Mouse (Mus musculus) layer of hippocampus, adult 9-10 months (tissue): ENCODE measurements at regions not wholly inside any gene's neighbourhood (a gene's known extent, or its start where the extent isn't known, plus 50 kb on each side); places are given as distances from the start of the nearest gene placed in this dataset.

Source experiments
- DNase-seq: peaks from one replicate; pipeline ENCODE4 v3.0.0; 2022; ENCODE audit warnings: low spot score

DNA sequence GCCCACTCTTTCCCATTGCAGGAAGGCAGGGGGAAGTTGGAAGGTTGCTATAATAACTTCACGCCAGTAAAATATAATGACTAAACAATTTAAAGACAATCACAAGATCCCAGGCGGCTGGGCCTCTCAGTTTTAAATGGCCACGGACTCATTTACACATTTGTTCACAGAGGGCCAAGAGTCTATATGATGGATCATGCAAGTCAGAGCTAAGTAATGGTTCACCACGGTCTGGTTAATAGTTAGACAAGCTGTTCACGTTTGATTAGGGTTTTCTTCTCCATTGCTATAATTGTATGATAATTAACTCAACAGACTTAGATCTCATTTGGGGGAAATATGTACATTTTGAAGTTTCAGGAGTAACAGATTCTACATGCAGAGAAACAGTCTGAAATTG, 170.0 kb downstream of the Ppargc1a start:
- no peak for DNase-seq

GRCm38 (mm10) chr5:51391319-51391718, 176.2 kb downstream of the Ppargc1a start:
- DNase-seq: no peak

DNA sequence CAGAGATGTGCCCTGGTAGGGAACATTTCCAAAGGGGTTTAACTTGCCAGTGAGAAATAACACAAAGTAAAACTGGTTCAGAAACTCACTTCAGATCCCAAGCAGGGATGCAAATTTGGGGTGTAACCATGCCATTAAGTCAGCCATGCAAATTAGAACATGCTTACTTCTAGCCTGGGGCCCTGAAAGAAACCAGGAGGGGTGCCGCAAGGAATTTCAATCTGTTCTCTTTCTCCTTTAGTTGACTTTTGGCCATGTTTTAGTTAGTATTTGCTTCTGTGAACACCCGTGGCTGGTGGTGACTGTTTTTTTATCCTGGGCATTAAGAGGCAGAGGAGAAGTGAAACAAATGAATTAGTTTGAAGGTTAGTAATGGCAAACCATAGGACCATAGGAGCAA, 179.8 kb downstream of the Ppargc1a start:
- DNase-seq: no peak

- no peak for DNase-seq
These were observed 181.1 kb downstream of the Ppargc1a start for GRCm38 (mm10) chr5:51386409-51386808.

DNA sequence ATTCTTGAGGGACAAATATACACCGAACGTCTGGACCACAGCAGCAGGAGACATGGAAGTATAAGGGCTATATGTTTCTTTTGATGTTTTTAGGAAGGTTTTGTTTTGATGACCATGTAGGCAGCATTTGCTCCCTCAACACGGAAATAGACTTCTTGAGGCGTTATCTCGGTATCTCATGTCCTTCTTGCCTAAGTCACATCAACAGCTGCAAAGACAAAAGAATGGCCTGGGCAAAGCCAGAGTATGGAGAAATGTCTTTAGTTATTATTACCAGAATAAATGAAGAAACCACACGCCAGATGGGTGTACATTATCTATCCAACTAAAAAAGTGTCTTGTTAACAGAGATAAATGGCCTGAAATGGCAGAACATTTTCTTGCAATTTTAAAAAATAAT, 183.2 kb downstream of the Ppargc1a start:
- DNase-seq: no peak

DNA sequence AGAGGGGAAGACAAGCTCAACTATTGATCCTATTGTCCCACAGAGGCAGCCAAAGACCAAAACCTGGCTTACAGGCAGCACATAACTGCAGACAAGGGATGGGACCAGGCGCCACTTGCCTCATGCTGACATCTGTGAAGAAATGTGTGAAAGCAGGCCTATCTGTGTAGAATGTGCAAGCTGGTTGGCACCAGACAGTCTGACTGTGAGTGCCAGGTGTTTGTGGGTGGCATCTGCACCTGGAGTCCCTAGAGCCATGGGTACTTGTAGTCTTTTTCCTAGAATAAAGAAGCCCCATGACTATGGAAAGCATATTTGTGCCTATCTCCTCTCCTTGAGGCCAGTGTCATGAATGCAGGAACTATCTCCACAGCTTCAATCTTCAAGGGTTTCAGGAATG, 208.4 kb downstream of the Ppargc1a start:
- DNase-seq: peak; percentile 3

DNA sequence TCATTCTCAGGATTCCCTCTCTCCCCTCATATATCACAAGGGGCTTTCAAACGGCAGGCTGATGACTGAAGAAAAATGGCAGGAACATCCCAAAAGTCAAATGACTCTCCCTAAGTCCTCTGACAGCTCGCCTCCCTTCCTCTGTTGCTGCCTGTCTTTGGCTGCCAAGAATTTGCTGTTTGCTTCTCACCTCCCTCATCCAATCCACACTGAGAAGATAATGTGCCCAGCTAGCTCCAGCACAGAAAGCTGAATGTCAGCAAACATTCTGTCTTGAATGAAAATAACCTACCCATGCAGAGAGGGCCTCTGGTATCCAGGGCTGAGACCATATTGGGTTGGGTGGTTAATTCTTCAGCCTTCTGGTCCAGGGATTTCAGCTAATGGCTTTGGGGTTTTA, 219.3 kb downstream of the Ppargc1a start:
- DNase-seq: no peak

DNA sequence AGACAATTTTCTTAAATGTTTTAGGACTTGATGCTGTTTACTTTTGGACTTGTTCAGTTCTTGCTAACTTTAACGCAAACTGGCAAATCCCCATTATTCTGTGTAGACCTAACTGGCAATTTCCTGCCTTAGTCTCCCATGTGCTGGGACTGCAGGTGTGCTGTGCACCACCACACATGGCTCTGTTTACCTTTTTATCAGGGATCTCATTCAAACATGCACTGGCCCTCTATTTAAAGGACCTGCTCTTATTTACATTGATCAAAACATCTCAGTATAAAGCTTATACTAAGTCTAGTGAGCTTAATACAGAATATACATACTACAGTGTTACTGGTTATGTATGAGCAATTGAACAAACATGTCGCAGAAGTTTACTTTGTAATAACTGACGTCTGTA, 238.4 kb downstream of the Ppargc1a start:
- no peak for DNase-seq

- DNase-seq: no peak
These were observed 278.3 kb downstream of the Ppargc1a start for GRCm38 (mm10) chr5:51289191-51289590.

- no peak for DNase-seq
These were observed 279.3 kb downstream of the Ppargc1a start for GRCm38 (mm10) chr5:51288234-51288633.

- DNase-seq: no peak
These were observed 326.4 kb downstream of the Ppargc1a start for GRCm38 (mm10) chr5:51241156-51241555.

- no peak for DNase-seq
These were observed 333.5 kb downstream of the Ppargc1a start for GRCm38 (mm10) chr5:51234004-51234355.

- no peak for DNase-seq
These were observed 334.1 kb downstream of the Ppargc1a start for GRCm38 (mm10) chr5:51233271-51234003.

- DNase-seq: no peak
These were observed 337.7 kb downstream of the Ppargc1a start for GRCm38 (mm10) chr5:51229806-51230205.

DNA sequence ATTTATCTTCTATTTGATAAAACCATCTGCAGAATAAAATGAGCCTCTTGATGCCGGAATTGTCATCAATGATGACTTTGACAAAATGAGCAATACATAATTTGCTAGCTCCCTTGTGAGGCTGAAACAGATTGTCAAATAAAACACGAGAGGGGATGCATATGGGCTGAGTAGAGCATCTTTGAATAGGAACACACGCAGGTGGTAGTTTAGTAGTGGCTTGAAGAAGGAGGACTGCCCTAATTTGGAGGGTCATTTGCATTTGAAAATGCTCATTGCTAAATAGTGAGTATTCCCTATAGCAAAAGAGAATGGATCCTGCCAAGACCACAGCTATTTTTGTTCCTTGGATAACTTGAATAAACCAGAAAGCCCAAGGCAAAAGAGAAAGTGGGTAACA, 339.5 kb downstream of the Ppargc1a start:
- DNase-seq: no peak

GRCm38 (mm10) chr5:51203266-51203665, 364.3 kb downstream of the Ppargc1a start:
- DNase-seq: no peak

GRCm38 (mm10) chr5:51202525-51203215, 364.9 kb downstream of the Ppargc1a start:
- no peak for DNase-seq

DNA sequence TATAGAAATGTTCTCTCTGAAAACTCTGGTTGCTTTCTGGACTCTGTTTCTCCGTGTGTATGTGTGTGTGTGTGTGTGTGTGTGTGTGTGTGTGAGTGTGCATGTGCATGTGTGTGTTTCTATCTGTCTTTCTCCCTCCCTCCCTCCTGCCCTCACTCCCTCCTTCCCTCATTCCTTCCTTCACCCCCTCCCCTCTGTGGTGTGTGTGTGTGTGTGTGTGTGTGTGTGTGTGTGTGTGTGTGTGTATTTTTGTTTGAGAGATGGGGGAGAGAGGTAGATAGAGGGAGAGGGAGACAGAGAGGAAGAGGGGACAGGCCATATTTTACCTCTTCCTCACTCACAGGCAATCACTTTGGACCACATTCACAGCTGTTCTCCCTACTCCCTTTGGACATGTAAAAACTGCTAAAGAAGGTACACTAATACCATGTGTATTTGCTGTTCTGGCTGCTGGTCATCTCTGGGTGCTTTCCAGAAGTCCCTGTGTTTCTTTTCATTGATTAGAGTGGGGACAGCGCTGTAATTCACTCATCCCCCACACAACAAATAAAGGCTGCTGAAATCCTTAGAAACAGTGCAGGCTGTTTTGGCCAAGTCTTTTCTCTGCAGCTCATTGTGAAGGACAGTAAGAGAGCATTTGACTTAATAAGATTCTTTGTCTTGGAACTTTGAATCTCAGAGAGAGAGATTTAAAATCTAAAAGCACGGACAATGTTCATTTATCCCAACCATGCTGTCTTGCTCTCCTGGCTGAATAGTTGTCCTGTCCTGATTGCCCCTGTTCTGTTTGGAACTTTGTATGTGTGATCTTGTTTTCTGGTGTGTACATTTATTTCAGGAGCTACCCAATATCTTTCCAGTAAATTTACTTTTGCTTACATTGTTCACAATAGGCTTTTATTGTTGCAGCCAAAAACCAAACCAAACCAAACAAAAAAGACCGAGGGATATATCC, 370.9 kb downstream of the Ppargc1a start:
- no peak for DNase-seq

DNA sequence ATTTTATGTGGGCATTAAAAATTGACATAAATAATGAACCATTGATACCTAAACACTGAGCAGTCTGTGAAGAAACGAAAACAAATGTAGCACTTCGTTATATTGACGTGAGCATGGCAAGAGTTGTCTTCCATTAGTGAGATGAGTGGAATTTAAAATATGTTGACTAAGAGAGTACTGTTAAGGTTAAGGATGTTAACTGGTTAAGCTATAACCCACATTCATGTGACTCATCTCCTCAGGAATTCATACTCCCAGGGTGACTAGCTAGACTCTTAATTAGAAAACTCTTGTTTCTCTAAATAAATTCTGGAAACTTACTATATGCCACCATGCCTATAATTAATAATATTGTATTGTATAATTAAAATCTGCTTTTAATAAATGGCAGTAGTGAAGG, 376.9 kb downstream of the Ppargc1a start:
- no peak for DNase-seq

DNA sequence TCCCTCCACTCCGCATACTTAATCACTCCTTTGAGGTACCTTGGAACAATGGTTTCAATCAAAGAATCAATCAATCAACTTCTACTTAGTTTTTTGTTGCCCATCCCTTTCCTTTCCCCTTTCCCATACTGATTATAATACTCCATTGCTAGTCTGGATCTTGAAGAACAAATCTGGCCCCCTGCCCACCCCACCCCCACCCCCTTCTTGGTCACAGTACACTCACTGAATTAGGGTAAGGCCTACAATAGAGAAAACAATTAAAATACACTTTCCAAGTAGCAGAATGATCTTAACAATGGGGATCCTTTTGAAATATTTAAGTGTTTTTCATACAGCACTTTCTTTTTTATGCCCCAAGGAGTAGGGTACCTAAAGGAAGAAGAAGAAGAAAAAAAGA, 397.7 kb downstream of the Ppargc1a start:
- no peak for DNase-seq

DNA sequence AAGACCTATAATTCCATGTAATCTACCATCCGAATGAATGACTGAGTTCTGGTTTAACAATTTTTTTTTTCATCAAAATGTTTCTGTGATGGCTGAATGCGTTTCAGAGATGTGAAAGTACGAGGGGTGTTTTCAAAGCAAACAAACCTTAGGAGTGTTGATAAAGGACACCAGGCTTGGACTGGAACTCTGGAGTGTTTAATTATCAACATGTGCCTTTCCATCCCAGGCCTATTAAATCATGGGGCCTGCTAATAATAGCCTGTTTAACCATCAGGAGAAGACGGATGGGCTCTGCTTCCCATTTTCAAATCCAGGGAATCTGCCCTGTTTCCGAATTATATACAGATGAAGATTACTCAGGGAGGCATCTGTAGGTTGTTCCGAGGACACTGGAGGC, 399.3 kb downstream of the Ppargc1a start:
- no peak for DNase-seq

DNA sequence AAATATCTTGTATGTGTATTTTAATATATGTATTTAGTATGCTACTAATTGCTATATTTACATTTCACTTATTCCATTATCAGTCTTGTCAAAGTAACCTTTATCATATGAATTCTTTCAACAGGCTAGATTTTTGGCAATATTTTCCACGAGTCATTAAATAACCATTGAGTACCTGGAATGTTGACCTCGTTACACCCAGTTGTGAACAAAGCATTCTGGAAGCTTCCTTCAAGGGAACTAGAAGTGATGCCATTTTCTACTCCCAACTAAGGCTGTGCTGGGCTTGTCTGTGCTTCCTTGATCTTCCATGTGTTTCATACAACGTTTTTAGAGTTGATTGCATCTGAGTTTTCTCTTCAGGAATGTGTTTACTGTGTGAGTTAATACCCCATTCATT, 410.6 kb downstream of the Ppargc1a start:
- no peak for DNase-seq

- no peak for DNase-seq
These were observed 422.7 kb downstream of the Ppargc1a start for GRCm38 (mm10) chr5:51144842-51145241.
